Mouse (Mus musculus) liver (tissue): ENCODE measurements around the gene Cnst.
"Not testable (repeated sequence)": the region's sequence is repeated elsewhere in the genome, so short reads cannot be mapped to it uniquely, and the experiment has no call there.

Source experiments
- DNase-seq: peaks from one replicate; pipeline ENCODE4 v3.0.0-alpha.2; 2020; ENCODE audit warnings: mixed read lengths

Cnst gene

DNA sequence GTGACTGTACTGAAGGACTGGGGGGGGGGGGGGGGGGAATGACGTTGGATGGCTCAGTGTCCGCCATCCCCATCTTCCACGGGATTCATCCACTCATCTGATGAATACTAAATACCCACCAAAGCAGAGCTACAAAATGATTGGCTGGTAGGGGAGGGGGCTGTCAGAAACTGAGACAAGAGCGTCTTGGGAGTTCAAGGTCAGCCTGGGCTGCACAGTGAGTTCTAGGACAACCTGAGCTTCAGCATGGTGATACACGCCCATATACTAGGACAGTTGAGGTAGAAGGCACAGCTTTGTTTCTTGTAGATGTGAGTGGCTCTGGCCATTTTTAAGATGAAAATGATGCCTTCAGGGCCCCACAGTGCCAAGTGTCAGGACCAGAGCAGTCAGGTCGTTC lies 52.2 kb downstream of the Cnst start:
- DNase-seq = no peak

DNA sequence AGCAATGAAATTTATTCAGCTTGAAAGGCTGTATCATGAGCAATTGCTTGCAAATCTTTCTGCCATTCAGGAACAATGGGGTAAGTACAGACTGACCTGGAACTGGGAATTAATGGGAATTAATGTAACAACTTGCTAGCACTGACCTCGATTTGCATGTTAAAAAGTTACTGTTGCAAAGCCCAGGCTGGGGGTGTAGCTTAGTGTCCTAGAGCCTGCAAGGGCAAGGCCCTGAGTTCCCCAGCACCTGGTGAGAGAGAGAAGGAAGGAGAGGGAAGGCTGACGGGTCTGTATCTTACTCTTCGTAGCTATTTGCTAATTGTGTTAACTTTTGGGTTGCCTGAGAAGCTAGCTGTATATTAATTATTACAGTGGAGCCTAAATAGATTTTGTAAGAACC lies 58.4 kb downstream of the Cnst start:
- DNase-seq = no peak

DNA sequence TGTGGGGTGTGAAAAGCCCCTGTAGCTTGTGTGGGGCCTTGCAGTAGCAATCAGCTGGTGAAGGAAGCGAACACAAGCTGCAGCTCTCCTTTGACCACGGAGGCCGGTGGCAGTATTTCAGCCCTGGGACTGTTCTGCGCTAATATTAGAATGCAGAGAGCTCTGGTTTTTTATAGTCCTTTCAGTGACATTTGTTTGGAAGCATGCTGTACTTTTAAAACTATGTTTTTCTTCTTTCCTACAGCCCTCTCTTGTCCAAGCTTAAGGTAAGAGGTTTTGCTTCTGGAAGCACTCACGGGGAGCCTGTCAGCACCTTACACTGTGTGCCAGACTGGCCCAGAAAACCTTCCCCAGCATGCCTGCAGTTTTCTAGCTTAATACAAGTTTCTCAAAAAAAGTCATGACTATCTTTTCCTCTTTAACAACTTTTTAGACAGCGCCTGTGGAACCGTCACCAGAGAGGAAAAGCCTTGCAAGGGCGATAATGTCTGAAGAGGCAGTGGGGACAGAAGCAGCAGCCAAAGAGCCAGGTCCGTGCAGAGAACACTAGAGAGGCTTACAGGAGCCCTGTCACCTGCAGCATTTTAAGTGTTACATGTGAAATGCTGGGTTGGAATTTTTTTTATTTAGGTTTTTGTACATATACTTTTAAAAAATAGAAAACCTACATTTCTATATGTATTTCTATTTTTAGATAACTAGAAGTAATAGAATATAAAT lies 60.0 kb downstream of the Cnst start:
- DNase-seq = no peak

DNA sequence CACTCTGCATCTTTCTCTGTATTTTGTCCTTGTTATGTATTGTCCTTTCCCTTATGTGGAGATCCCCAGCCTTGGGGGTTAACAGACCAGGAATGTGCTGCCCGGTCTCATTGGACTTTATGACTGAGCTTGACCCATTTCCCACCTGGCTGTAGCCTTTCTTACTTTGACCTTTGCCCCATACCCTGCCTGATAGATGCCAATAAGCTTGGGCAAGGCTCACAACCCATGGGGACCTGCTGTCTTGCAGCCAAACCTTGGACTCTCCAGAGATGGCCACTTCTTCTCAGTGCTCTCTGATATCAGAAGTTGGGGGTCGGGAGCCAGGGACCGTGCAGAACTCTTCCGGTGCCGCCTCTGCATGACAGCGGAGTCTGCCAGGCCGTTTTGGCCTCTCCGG lies 62.4 kb downstream of the Cnst start:
- DNase-seq = no peak

DNA sequence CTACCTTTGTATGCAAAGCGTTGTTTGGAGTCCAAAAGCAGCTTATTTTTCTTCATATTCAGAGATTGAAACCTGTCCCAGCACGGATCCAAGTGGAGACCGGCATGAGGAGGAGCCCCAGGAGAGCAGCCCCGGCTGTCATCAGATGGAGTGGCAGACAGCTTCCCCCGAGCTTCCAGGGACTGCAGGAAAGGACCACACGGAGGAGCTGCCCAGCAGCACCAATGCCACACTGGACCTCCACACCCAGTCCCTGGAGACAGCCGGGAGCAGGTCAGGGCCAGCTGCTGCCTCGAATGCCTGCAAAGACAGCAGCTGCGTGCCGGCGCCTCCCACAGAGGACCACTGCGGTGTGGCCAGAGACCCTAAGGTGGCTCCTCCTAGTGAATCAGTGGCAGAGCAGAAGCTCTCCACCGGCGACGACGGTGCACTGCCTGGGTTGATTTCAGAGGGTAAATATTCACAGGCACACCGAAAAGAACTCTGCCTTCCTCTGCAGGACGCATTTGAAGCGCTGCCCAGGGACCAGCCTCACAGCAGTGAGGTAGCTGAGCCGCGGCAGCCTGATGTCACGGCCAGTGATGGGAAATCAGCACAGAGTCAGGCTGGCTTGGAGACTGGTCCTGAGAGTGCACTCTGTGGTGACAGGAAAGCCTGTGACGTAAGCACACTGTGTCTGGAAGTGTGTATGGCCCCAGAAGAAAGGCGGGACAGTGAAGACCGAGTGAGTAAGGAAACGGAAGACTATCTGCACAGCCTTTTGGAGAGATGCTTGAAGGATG lies 63.7 kb downstream of the Cnst start:
- DNase-seq = no peak

DNA sequence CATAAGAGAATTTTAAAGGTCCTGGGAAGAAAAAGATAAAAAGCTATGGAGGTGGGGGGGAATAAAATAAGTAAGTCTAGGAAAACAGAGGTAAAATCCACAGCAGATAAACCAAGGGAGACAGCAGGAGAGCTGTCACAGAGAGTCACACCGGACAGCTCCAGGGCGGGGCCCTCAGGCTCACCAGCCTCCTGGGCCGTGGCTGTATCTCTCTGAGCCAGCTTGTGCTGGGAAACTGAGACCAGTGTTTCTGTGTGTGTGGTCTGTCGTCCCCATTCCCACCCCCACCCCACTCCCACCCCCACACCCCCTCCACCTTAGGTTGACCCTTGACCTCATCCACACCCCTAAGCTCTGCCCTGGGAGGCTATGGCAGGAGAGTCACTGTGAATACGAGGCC lies 65.0 kb downstream of the Cnst start:
- DNase-seq = peak; percentile 69

DNA sequence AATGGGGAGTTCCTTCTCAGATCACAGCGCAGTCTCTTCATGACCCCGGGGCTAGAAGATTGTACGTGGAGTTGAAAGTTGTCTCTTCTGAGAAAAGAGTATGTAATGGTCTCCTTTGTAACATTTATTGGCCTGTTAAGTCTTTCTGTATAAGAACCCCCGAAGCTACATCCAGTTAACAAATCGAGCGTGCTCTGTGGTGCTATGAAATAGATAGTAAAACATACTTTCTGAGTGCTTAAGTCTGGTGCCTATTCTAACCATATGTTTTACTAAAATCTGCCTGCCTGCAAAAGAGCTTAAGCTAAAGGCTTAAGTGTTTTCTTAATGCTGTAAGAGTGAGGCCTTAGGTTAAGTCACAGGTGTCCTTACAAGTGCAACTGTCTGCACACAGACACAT lies 66.2 kb downstream of the Cnst start:
- no peak for DNase-seq

DNA sequence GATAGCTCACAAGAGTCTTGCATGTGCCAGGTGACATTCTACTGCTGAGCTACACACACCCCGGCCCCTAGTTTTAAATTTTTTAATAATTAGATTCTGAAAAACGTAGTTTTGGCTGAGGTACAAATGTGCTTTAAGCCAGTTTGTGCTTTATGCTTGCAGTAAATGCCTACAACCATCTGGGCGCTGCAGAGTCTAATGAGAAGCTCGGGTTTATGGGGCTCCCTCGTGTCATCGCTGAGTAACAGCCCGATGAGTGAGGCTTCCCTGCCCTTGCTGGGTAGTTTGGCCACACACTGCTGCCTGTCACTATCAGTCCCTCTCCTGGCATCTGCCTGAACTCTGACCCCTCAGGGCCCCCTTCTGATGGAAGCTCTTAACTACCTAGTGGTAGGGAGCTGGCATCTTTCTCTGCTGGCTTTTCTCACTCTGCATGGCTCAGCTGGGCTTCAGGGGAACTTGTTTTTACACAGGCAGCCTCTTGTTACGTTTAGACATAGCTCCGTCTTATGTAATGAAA lies 66.9 kb downstream of the Cnst start:
- DNase-seq = no peak

DNA sequence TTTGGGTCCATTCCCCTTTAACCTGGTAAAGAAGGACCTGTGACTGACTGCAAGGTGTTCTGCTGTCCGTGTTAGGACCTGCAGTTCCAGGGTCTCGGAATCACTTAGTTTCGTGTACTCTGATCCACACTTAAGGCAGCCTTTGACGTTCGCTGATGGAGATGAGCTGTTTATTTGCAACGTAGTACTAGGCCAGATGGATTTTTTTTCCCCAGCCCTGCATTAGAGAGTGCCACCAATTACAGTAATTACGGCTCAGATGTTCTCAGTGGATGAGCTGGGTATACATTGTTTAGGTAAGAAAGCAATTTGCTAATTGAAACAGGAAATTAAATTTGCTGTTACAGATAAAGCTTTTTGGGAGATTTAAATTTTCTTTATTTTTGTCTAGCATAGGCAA lies 71.3 kb downstream of the Cnst start:
- no peak for DNase-seq

DNA sequence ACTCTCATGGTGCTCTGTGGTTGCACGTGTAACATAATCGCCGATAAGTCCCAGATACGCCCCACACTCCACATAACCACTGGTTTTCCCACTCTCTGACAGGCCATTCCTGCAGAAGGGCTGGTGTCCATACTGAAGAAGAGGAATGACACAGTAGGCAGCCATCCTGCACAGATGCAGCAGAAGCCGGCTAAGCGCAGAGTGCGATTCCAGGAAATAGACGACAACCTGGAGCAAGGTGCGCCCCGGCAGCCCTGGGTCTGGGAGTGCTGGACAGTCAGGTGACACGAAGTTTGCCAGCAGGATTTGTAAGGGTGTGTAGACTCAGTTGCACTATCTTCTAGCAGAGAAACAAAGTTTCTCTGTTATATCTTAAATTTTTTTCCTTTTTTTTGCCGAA lies 76.5 kb downstream of the Cnst start:
- no peak for DNase-seq

DNA sequence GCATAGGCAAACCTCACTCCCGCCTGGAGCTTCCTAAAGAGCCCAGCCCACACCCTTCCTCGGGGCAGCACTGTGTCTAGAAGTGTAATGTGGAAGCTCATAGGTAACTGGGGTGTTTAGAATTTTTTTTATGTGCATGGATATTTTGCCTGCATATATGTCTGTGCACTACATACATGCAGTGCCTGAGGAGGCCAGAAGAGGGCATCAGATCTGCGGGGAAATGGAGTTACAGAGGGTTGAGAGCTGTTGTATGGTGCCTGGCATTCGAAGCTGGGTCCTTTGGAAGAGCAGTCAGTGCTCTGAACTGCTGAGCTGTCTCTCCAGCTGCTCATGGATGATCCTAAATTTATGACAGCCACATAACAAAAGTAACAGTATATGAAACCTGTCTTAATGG lies 77.5 kb downstream of the Cnst start:
- peak; percentile 62 for DNase-seq

DNA sequence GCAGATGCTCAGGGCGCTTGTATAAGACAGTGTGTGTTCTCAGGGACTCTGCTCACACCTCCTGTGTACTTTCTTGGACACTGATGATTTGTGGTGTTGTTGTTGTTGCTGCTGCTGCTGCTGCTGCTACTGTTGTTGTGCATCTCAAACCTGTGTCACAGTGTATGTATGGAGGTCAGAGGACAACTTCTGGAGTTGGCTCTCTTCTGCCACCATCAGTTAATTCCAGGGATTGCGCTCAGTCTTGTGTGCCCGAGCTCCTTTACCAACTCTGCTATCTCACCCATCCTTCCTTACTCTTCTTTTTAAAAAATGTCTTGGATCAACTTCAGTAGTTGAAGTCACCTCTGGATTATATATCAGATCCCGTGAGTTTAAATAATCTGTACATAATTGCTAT lies 78.2 kb downstream of the Cnst start:
- DNase-seq = peak; percentile 60

DNA sequence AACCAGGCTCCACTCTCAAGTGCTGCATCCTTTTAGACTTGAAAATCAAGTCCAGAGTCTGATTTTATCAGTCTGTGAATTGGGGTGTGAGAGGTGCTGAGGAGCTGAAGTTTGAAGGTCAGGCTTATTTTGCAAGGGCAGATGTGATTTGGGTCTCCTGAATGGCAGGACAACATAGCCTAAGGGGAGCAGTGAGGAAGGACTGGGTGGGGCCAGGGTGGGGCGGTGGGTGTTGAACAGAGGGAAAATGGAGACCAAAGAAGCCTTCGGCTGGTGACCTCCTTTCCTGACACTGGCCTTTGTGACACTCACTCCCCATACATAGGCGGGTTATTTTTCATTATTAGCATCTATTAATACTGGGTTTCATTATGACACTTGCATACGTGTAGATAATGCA lies 81.7 kb downstream of the Cnst start:
- no peak for DNase-seq

DNA sequence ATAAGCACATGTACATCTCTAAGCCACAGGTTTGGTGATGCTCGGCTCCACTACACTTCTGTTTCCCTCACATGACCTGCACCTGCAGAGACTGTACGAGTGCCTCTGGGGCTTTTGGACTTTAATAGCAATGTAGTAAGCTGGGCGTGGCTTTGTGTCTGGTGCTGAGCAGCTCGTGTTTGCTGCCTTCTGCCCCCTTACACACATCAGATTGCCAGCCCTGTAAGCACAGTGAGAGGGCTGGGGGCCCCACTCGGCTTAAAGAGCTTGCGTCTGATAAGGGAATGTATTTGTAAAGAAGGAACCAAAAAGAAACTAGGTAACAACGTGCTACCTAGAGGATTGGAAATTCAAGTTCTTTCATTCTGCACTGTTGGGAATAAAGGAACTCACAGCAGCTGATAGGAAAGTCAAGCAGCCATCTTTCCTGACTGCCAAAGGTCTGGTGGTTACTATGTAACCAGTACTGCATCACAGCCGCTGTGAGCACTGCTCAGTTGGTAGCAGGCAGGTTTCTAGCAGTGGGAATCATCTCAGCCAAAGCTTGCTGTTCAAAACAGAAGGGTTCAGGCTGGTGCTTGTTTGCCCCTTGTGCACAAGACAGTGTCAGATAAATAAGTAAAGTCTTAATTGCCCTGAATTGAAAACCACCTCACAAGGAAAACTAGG lies 82.4 kb downstream of the Cnst start:
- DNase-seq = peak; percentile 51

DNA sequence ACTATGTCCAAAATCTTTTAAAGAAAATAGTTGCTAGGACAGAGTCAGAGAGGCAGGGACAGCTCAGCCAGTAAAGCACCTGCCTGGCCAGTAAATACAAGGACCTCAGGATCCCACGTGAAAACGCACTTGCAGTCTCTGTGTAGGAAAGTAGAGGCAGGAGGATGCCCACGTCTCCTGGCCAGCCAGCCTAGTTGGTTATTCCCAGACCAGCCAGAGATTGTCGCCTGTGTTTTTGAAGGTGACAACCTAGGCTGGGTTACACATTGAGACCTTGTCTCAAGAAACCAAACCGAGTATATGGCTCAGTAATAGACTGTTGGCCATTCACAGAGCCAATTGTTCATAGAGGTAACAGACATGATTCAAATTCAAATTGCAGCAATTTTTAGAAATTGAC lies 83.1 kb downstream of the Cnst start:
- no peak for DNase-seq

DNA sequence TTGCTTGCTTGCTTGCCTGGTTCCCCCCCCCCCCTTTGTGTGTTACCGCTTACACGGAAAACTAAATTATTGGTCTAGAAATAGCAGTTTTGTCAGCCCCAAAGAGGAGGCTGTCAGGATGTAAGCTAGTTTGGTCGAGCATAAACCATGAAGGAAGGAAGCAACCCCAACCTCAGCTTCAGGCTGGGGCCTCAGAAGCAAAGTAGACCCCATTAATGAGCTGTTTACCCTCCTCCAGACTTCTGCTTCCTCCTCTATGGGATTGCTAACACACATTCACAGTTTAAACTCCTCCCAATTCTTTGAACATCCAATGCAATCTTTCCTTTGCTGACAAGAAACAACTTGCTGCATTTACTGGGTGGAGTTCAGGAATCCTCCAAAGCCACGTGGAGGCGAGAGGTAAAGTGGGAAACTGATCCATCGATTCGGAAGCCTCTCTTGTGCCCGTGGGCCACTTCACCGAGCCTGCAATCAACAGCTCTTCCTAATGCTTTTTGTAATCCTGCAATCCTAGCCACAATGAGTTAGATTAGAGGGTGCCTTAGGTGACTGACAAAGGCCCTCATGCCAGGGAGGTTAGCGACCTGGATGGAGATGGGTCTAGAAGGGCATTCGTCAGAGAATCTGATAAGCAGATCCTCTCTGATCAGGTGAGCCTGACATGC lies 86.7 kb downstream of the Cnst start:
- no peak for DNase-seq

DNA sequence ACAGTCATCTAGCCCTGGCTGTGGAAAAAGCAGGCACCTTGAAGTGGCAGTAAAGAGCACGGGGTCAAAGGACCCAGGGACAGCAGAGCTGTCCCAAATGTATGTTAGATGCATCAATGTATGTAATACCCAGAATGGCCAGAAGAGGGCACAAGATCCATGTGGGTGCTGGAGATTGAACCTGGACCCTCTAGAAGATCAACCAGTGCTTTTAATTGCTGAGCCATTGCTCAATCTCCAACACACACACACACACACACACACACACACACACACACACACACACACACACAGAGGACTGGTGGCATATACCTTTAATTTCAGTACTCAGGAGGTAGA lies 87.2 kb downstream of the Cnst start:
- no peak for DNase-seq

DNA sequence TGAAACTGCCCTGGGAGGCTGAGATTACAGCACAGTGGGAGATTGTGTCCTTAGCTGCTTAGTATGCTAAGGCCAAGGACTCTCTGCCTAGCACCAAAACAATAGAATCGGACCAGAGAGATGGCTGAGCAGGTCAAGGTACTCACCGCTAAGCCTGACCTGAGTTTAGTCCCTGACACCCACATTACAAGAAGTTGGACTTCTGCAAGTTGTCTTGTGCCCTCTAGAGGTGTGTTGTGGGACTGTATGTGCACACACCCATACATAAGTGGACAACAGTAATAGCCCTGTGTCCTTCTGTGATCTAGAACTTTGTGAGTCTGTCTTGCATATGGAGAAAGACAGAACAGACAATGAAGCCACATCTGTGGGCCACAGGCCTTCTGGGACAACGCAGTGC lies 88.0 kb downstream of the Cnst start:
- DNase-seq = no peak

DNA sequence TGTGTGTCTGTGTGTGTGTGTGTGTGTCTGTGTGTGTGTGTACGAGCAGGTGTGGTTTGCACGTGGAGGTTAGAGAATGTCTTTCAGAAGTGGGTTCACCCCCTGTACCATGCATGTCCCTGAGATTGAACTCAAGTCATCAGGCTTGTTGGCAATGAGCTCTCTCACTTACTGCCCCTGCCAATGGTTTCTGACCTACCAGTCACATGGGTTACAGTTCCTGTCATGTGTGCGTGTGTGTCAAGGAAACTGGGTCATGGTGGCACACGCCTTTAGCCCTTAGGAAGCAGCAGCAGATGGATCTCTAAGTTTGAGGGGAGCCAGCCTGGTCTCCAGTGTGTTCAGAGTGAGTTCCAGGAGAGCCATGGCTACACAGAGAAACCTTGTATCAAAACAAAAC lies 96.6 kb downstream of the Cnst start:
- DNase-seq = no peak

DNA sequence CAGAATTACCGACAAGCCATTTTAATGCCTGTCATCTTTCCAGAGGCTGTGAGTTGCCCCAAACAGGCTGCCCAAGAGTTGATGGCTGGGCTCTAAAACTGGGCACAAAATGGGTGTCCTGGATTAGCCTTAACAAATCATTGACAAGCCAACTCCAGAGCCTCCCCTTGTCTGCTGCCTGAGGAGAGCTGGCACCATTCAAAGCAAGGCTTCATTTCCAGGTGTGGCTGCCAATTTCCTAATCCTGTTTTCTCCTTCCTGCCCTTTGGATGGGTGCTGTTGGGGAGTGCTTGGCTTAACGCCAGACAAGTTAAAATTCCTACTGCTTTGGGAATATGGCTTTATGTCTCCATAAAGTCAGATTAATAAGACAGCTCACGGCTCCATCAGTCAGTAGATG lies 98.0 kb downstream of the Cnst start:
- no peak for DNase-seq

DNA sequence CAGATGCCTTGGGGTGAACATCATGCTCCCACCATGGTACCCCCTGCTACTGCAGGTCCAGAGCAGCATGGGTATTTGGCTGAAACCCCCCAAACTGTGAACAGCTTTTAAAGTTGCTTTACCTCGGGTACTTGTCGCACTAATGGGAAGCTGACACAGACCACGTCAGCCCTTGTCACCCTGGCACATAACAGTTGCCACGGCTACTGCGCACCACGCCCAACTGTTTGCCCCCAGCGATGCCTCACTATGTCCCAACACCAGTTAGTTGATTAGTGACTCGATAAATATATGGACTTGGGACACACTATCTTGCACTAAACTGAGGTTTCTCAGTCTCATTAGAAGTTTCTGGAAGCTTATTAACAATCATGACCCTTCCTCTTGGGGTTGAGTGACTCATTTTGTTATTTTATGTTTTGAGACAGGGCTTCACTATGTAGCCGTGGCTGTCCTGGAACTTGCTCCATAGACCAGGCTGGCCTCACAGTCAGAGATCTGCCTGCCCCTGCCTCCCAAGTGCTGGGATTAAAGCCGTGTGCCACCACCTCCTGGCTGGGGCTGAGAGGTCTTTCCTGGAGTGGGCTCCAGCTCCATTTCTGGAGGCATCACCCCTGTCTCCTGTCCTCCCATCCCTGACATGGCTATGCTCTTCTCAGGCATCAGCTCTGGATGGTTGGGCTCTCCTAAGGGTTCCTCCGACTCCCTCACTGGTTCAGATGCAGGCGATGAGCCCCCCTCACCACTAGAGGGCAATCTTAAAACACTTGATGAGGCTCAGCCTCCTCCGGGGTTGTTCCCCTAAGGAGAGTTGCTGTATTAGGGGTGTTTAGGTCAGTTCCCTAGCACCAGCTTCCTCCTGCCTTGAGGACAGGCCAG lies 99.2 kb downstream of the Cnst start:
- peak; percentile 74 for DNase-seq

DNA sequence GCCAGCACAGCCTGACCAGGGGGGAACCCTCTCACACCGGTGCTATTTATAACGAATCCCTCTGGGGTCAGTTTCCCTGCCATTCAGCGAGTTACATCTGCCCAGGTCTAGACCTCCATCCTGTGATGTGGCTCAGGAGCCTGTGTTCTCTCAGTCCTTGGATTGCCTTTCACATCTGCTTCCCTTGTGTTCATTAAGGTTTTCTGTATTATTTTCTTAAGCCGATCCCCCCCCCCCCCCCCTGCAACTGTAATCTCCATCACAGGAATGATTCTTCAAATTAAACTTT lies 99.8 kb downstream of the Cnst start:
- DNase-seq = no peak

DNA sequence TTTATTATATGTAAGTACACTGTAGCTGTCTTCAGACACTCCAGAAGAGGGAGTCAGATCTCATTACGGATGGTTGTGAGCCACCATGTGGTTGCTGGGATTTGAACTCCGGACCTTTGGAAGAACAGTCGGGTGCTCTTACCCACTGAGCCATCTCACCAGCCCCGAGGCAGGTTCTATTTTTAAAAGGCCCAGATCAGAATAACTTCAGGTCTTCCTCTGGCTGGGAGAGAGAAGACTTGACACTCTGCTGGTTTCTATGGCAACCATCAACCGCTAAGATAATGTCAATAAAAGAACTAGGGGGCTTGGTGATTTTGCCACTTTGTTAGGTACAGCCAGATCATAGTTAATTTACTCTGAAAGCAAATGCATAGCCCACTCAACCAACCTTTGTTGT lies 102.5 kb downstream of the Cnst start:
- not testable (repeated sequence) for DNase-seq
